Mouse (Mus musculus): ENCODE results near the gene Kank1. TPM values are rescaled to one million over a fixed set of nuclear protein-coding genes. Genes with fewer than 3 reads are reported as not detected.
A peak's percentile ranks its signal among the peaks of the same experiment; 100 is the strongest.

Gene Kank1
- total and polyA plus RNA-seq, 2 experiments from 2014 or later, result 27.0 to 41.2 TPM

GRCm38 (mm10) chr19:25253198-25253597 lies 16.4 kb downstream of the Kank1 start:
- peak overlapping the region; percentile 32 for H3K4me2 ChIP-seq (ENCODE audit: low read depth, low read length)
- 47% methylated on average over 6 of the region's 6 CpGs for WGBS
- peaks cover 35% of the 10 kb centered on the region for H3K4me1 ChIP-seq (ENCODE audit: control insufficient read depth, insufficient read depth)
- no peaks in the 10 kb centered on the region for H3K27me3 ChIP-seq (ENCODE audit: control insufficient read depth, insufficient read depth, low read length)
- H3K4me3 ChIP-seq (ENCODE audit: low read depth, low read length), result no peak overlapping the region
- DNase-seq (ENCODE audit: low spot score), result peak; percentile 39
- no peaks in the 10 kb centered on the region for H3K36me3 ChIP-seq (replicated peaks; ENCODE audit: control insufficient read depth, insufficient read depth, low read length)
- ATAC-seq (ENCODE audit: insufficient read depth, low read depth), result peak; percentile 70
- H3K9ac ChIP-seq (replicated peaks; ENCODE audit: low read depth, low read length), result no peak overlapping the region
- H3K27ac ChIP-seq (ENCODE audit: low read depth), result peak overlapping the region; percentile 85
- H3K9me3 ChIP-seq (replicated peaks; ENCODE audit: control insufficient read depth, low read length), result no peaks in the 10 kb centered on the region
- no peak for TF ChIP-seq EP300 (IDR thresholded peaks at IDR 0.05; ENCODE audit: low read depth)
- no peak for TF ChIP-seq CTCF (IDR thresholded peaks at IDR 0.05; ENCODE audit: low read depth)

DNA sequence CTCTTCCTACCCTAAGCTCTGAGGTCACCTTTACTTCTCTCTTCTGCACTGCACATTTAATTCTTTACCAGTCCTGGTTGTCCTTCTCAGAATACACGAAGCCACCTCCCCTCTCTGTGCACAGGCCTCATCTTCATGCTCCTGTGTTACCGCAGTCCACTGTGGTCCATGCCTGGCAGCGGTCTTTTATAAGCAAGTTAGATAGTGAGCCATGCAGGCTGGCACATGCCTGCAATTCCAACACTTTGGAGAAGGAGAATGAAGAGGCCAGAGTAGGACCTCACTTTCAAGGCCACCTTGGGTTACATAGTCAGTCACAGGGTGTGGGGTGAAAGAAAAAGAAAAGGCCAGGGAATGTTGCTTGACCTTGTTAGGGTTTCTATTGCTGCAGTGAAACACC lies 16.9 kb downstream of the Kank1 start:
- DNase-seq (ENCODE audit: low spot score), result peak; percentile 51
- Histone ChIP-seq H3K27me3 (ENCODE audit: control insufficient read depth, insufficient read depth, low read length) (no peaks in the 10 kb centered on the region), H3K9ac (replicated peaks; ENCODE audit: low read depth, low read length) (no peak overlapping the region), H3K27ac (ENCODE audit: low read depth) (peak overlapping the region; percentile 85), H3K36me3 (replicated peaks; ENCODE audit: control insufficient read depth, insufficient read depth, low read length) (no peaks in the 10 kb centered on the region), H3K9me3 (replicated peaks; ENCODE audit: control insufficient read depth, low read length) (no peaks in the 10 kb centered on the region), H3K4me3 (ENCODE audit: low read depth, low read length) (no peak overlapping the region), H3K4me2 (ENCODE audit: low read depth, low read length) (peak overlapping the region; percentile 32; the same call in 1 of the 2 replicates), H3K4me1 (ENCODE audit: control insufficient read depth, insufficient read depth) (peaks cover 34% of the 10 kb centered on the region)
- TF ChIP-seq CTCF (IDR thresholded peaks at IDR 0.05; ENCODE audit: low read depth), result no peak
- TF ChIP-seq EP300 (IDR thresholded peaks at IDR 0.05; ENCODE audit: low read depth), result 0 out of 2 replicates have a peak, but pooled peaks have one; percentile 52
- 28% methylated on average over 3 of the region's 3 CpGs for WGBS
- peak; percentile 73 for ATAC-seq (ENCODE audit: insufficient read depth, low read depth)

- no peak for TF ChIP-seq EP300 (IDR thresholded peaks at IDR 0.05; ENCODE audit: low read depth)
- TF ChIP-seq CTCF (IDR thresholded peaks at IDR 0.05; ENCODE audit: low read depth), result no peak
- Histone ChIP-seq H3K36me3 (replicated peaks; ENCODE audit: control insufficient read depth, insufficient read depth, low read length) (no peaks in the 10 kb centered on the region), H3K9ac (replicated peaks; ENCODE audit: low read depth, low read length) (no peak overlapping the region), H3K27ac (ENCODE audit: low read depth) (no peak overlapping the region), H3K27me3 (ENCODE audit: control insufficient read depth, insufficient read depth, low read length) (no peaks in the 10 kb centered on the region), H3K9me3 (replicated peaks; ENCODE audit: control insufficient read depth, low read length) (no peaks in the 10 kb centered on the region), H3K4me2 (ENCODE audit: low read depth, low read length) (no peak overlapping the region), H3K4me3 (ENCODE audit: low read depth, low read length) (no peak overlapping the region), H3K4me1 (ENCODE audit: control insufficient read depth, insufficient read depth) (peaks cover 16% of the 10 kb centered on the region)
- WGBS, result 72% methylated on average over 6 of the region's 6 CpGs
- DNase-seq (ENCODE audit: low spot score), result no peak
- no peak for ATAC-seq (ENCODE audit: insufficient read depth, low read depth)
These were observed 21.5 kb downstream of the Kank1 start for GRCm38 (mm10) chr19:25258321-25258720.

GRCm38 (mm10) chr19:25266181-25266580 lies 29.4 kb downstream of the Kank1 start:
- Histone ChIP-seq H3K4me1 (ENCODE audit: control insufficient read depth, insufficient read depth) (peaks cover 21% of the 10 kb centered on the region), H3K4me3 (ENCODE audit: low read depth, low read length) (no peak overlapping the region), H3K36me3 (replicated peaks; ENCODE audit: control insufficient read depth, insufficient read depth, low read length) (no peaks in the 10 kb centered on the region), H3K4me2 (ENCODE audit: low read depth, low read length) (no peak overlapping the region), H3K9me3 (replicated peaks; ENCODE audit: control insufficient read depth, low read length) (no peaks in the 10 kb centered on the region), H3K27me3 (ENCODE audit: control insufficient read depth, insufficient read depth, low read length) (no peaks in the 10 kb centered on the region), H3K27ac (ENCODE audit: low read depth) (no peak overlapping the region), H3K9ac (replicated peaks; ENCODE audit: low read depth, low read length) (no peak overlapping the region)
- ATAC-seq (ENCODE audit: insufficient read depth, low read depth), result no peak
- no peak for DNase-seq (ENCODE audit: low spot score)
- no peak for TF ChIP-seq EP300 (IDR thresholded peaks at IDR 0.05; ENCODE audit: low read depth)
- TF ChIP-seq CTCF (IDR thresholded peaks at IDR 0.05; ENCODE audit: low read depth), result no peak
- WGBS, result 49% methylated on average over 9 of the region's 9 CpGs

DNA sequence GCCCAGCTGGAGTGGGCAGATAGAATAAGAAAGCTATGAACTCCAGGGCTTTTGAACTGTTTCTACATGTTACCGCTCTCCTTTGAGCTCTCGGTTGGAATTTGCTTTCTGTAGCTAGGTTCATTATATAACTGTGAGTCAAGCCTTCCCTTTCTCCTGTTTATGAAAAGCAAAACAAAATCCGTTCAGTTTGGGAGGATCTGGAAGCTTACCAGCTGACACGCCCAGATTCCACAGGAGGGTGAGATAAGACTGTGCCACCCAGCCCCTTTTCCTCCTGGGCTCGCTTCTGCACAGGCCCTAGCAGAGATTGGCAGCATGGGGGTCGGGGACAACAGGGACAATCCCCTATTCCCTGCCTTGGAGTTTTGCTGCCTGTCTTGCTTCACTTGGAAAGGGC lies 30.5 kb downstream of the Kank1 start:
- H3K9me3 ChIP-seq (replicated peaks; ENCODE audit: control insufficient read depth, low read length), result no peaks in the 10 kb centered on the region
- H3K9ac ChIP-seq (replicated peaks; ENCODE audit: low read depth, low read length), result no peak overlapping the region
- no peak overlapping the region for H3K27ac ChIP-seq (ENCODE audit: low read depth)

GRCm38 (mm10) chr19:25268532-25268931 lies 31.8 kb downstream of the Kank1 start:
- Histone ChIP-seq H3K27ac (ENCODE audit: low read depth) (peak overlapping the region; percentile 55; the same call in 1 of the 2 replicates), H3K9ac (replicated peaks; ENCODE audit: low read depth, low read length) (no peak overlapping the region), H3K9me3 (replicated peaks; ENCODE audit: control insufficient read depth, low read length) (no peaks in the 10 kb centered on the region), H3K27me3 (ENCODE audit: control insufficient read depth, insufficient read depth, low read length) (no peaks in the 10 kb centered on the region), H3K4me2 (ENCODE audit: low read depth, low read length) (no peak overlapping the region), H3K4me1 (ENCODE audit: control insufficient read depth, insufficient read depth) (peaks cover 31% of the 10 kb centered on the region), H3K36me3 (replicated peaks; ENCODE audit: control insufficient read depth, insufficient read depth, low read length) (no peaks in the 10 kb centered on the region), H3K4me3 (ENCODE audit: low read depth, low read length) (no peak overlapping the region)
- peak; percentile 49 for DNase-seq (ENCODE audit: low spot score)
- TF ChIP-seq EP300 (IDR thresholded peaks at IDR 0.05; ENCODE audit: low read depth), result no peak
- no peak for TF ChIP-seq CTCF (IDR thresholded peaks at IDR 0.05; ENCODE audit: low read depth)
- WGBS, result 33% methylated on average over 6 of the region's 6 CpGs
- ATAC-seq (ENCODE audit: insufficient read depth, low read depth), result peak; percentile 52

More for the DNA sequence above, 30.5 kb downstream of the Kank1 start:
- no peak for TF ChIP-seq CTCF (IDR thresholded peaks at IDR 0.05; ENCODE audit: low read depth)
- no peak for TF ChIP-seq EP300 (IDR thresholded peaks at IDR 0.05; ENCODE audit: low read depth)
- WGBS, result 21% methylated on average over 6 of the region's 6 CpGs
- Histone ChIP-seq H3K4me1 (ENCODE audit: control insufficient read depth, insufficient read depth) (peaks cover 22% of the 10 kb centered on the region), H3K27me3 (ENCODE audit: control insufficient read depth, insufficient read depth, low read length) (no peaks in the 10 kb centered on the region), H3K4me3 (ENCODE audit: low read depth, low read length) (no peak overlapping the region), H3K36me3 (replicated peaks; ENCODE audit: control insufficient read depth, insufficient read depth, low read length) (no peaks in the 10 kb centered on the region), H3K4me2 (ENCODE audit: low read depth, low read length) (no peak overlapping the region)
- DNase-seq (ENCODE audit: low spot score) (no peak), ATAC-seq (ENCODE audit: insufficient read depth, low read depth) (no peak; the same call in 1 of the 2 replicates)

Data from heart, postnatal 0 days (tissue).